Mouse (Mus musculus): ENCODE data around the gene Eftud2. TPM values are rescaled to one million over a fixed set of nuclear protein-coding genes. Genes with fewer than 3 reads are reported as not detected.

The Eftud2 gene
- total and polyA plus RNA-seq, 2 experiments from 2014 or later = 36.6 to 59.1 TPM

GRCm38 (mm10) chr11:102819021-102819782, 61.6 kb downstream of the Eftud2 start, which contains the start of gene Gjc1:
TSS of gene Gjc1 (minus strand) at chr11:102819700.
- no peaks in the 10 kb centered on the region for H3K36me3 ChIP-seq (replicated peaks; ENCODE audit: control insufficient read depth, insufficient read depth, low read length)
- no peaks in the 10 kb centered on the region for H3K9me3 ChIP-seq (replicated peaks; ENCODE audit: control insufficient read depth, low read length)
- H3K4me1 ChIP-seq (ENCODE audit: control insufficient read depth, insufficient read depth) = peaks cover 26% of the 10 kb centered on the region
- DNase-seq (ENCODE audit: low spot score) (peak; percentile 64), ATAC-seq (ENCODE audit: insufficient read depth, low read depth) (peak; percentile 83)
- H3K4me2 ChIP-seq (ENCODE audit: low read depth, low read length) = peak within 1 kb of the TSS; percentile 80
- WGBS = under 1% methylated on average over 64 of the region's 97 CpGs
- H3K9ac ChIP-seq (replicated peaks; ENCODE audit: low read depth, low read length) = peak within 1 kb of the TSS; percentile 96
- TF ChIP-seq EP300 (IDR thresholded peaks at IDR 0.05; ENCODE audit: low read depth) (no peak; the same call in 1 of the 2 replicates), CTCF (IDR thresholded peaks at IDR 0.05; ENCODE audit: low read depth) (no peak; the same call in 1 of the 2 replicates)
- H3K27me3 ChIP-seq (ENCODE audit: control insufficient read depth, insufficient read depth, low read length) = no peaks in the 10 kb centered on the region
- peak within 1 kb of the TSS; percentile 95 for H3K4me3 ChIP-seq (ENCODE audit: low read depth, low read length)
- H3K27ac ChIP-seq (ENCODE audit: low read depth) = peak within 1 kb of the TSS; percentile 98

- DNase-seq (ENCODE audit: low spot score) (no peak), ATAC-seq (ENCODE audit: insufficient read depth, low read depth) (peak; percentile 60)
- peaks cover 30% of the 10 kb centered on the region for H3K4me1 ChIP-seq (ENCODE audit: control insufficient read depth, insufficient read depth)
- TF ChIP-seq EP300 (IDR thresholded peaks at IDR 0.05; ENCODE audit: low read depth) (no peak), CTCF (IDR thresholded peaks at IDR 0.05; ENCODE audit: low read depth) (no peak)
- H3K9ac ChIP-seq (replicated peaks; ENCODE audit: low read depth, low read length) = peak overlapping the region; percentile 96
- peak overlapping the region; percentile 98 for H3K27ac ChIP-seq (ENCODE audit: low read depth)
- peak overlapping the region; percentile 80 for H3K4me2 ChIP-seq (ENCODE audit: low read depth, low read length)
- H3K4me3 ChIP-seq (ENCODE audit: low read depth, low read length) = peak overlapping the region; percentile 95
- under 1% methylated on average over 65 of the region's 92 CpGs for WGBS
- H3K27me3 ChIP-seq (ENCODE audit: control insufficient read depth, insufficient read depth, low read length) = no peaks in the 10 kb centered on the region
- no peaks in the 10 kb centered on the region for H3K36me3 ChIP-seq (replicated peaks; ENCODE audit: control insufficient read depth, insufficient read depth, low read length)
- no peaks in the 10 kb centered on the region for H3K9me3 ChIP-seq (replicated peaks; ENCODE audit: control insufficient read depth, low read length)
Observed at GRCm38 (mm10) chr11:102818121-102819020, 62.4 kb downstream of the Eftud2 start.

- ATAC-seq (ENCODE audit: insufficient read depth, low read depth) (no peak), DNase-seq (ENCODE audit: low spot score) (no peak)
- Histone ChIP-seq H3K4me2 (ENCODE audit: low read depth, low read length) (no peak overlapping the region; the same call in 1 of the 2 replicates), H3K27me3 (ENCODE audit: control insufficient read depth, insufficient read depth, low read length) (no peaks in the 10 kb centered on the region), H3K36me3 (replicated peaks; ENCODE audit: control insufficient read depth, insufficient read depth, low read length) (peaks cover 8% of the 10 kb centered on the region; the same call in 1 of the 2 replicates), H3K27ac (ENCODE audit: low read depth) (no peak overlapping the region), H3K9ac (replicated peaks; ENCODE audit: low read depth, low read length) (no peak overlapping the region), H3K4me3 (ENCODE audit: low read depth, low read length) (no peak overlapping the region), H3K4me1 (ENCODE audit: control insufficient read depth, insufficient read depth) (peaks cover 39% of the 10 kb centered on the region), H3K9me3 (replicated peaks; ENCODE audit: control insufficient read depth, low read length) (no peaks in the 10 kb centered on the region)
- TF ChIP-seq CTCF (IDR thresholded peaks at IDR 0.05; ENCODE audit: low read depth) (no peak), EP300 (IDR thresholded peaks at IDR 0.05; ENCODE audit: low read depth) (no peak)
Observed at GRCm38 (mm10) chr11:102814881-102815280, 65.9 kb downstream of the Eftud2 start.

GRCm38 (mm10) chr11:102810721-102811485, 69.9 kb downstream of the Eftud2 start:
- TF ChIP-seq CTCF (IDR thresholded peaks at IDR 0.05; ENCODE audit: low read depth) = no peak
- no peak for TF ChIP-seq EP300 (IDR thresholded peaks at IDR 0.05; ENCODE audit: low read depth)
- H3K36me3 ChIP-seq (replicated peaks; ENCODE audit: control insufficient read depth, insufficient read depth, low read length) = peaks cover 8% of the 10 kb centered on the region; the same call in 1 of the 2 replicates
- H3K27ac ChIP-seq (ENCODE audit: low read depth) = peak overlapping the region; percentile 34; the same call in 1 of the 2 replicates
- DNase-seq (ENCODE audit: low spot score) (no peak), ATAC-seq (ENCODE audit: insufficient read depth, low read depth) (no peak)
- WGBS = 56% methylated on average over 4 of the region's 4 CpGs
- H3K27me3 ChIP-seq (ENCODE audit: control insufficient read depth, insufficient read depth, low read length) = no peaks in the 10 kb centered on the region
- H3K4me1 ChIP-seq (ENCODE audit: control insufficient read depth, insufficient read depth) = peaks cover 22% of the 10 kb centered on the region
- no peak overlapping the region for H3K4me2 ChIP-seq (ENCODE audit: low read depth, low read length)
- no peak overlapping the region for H3K4me3 ChIP-seq (ENCODE audit: low read depth, low read length)
- H3K9ac ChIP-seq (replicated peaks; ENCODE audit: low read depth, low read length) = no peak overlapping the region
- no peaks in the 10 kb centered on the region for H3K9me3 ChIP-seq (replicated peaks; ENCODE audit: control insufficient read depth, low read length)

GRCm38 (mm10) chr11:102808246-102808645, 72.5 kb downstream of the Eftud2 start:
- Histone ChIP-seq H3K36me3 (replicated peaks; ENCODE audit: control insufficient read depth, insufficient read depth, low read length) (peaks cover 13% of the 10 kb centered on the region; the same call in 1 of the 2 replicates), H3K4me2 (ENCODE audit: low read depth, low read length) (no peak overlapping the region), H3K4me1 (ENCODE audit: control insufficient read depth, insufficient read depth) (peaks cover 8% of the 10 kb centered on the region), H3K9me3 (replicated peaks; ENCODE audit: control insufficient read depth, low read length) (no peaks in the 10 kb centered on the region), H3K27ac (ENCODE audit: low read depth) (no peak overlapping the region), H3K9ac (replicated peaks; ENCODE audit: low read depth, low read length) (no peak overlapping the region), H3K4me3 (ENCODE audit: low read depth, low read length) (no peak overlapping the region), H3K27me3 (ENCODE audit: control insufficient read depth, insufficient read depth, low read length) (no peaks in the 10 kb centered on the region)
- DNase-seq (ENCODE audit: low spot score) (no peak), ATAC-seq (ENCODE audit: insufficient read depth, low read depth) (no peak)
- TF ChIP-seq EP300 (IDR thresholded peaks at IDR 0.05; ENCODE audit: low read depth) (no peak), CTCF (IDR thresholded peaks at IDR 0.05; ENCODE audit: low read depth) (no peak)
- 49% methylated on average over 5 of the region's 5 CpGs for WGBS

Data from heart, postnatal 0 days (tissue).